Mouse (Mus musculus) thymus, adult 2 months (tissue): ENCODE results near the gene Elovl6.

Experiments
- CTCF ChIP-seq: fragments of 200-500 bp; IDR thresholded peaks from 2 replicates; pipeline ENCODE4 v1.5.1; 2012; ENCODE audit warnings: mild to moderate bottlenecking, control low read depth, low read length, moderate library complexity, borderline replicate concordance; ENCODE audit not compliant: control insufficient read depth, poor library complexity, insufficient read depth; ENCODE audit errors: extremely low read depth
- POLR2A ChIP-seq: fragments of 200-500 bp; IDR thresholded peaks from 2 replicates; pipeline ENCODE4 v1.6.1; 2012; ENCODE audit warnings: mild to moderate bottlenecking, low read length, control low read depth, moderate library complexity; ENCODE audit not compliant: control insufficient read depth, poor library complexity, insufficient read depth; ENCODE audit errors: extremely low read depth

DNA sequence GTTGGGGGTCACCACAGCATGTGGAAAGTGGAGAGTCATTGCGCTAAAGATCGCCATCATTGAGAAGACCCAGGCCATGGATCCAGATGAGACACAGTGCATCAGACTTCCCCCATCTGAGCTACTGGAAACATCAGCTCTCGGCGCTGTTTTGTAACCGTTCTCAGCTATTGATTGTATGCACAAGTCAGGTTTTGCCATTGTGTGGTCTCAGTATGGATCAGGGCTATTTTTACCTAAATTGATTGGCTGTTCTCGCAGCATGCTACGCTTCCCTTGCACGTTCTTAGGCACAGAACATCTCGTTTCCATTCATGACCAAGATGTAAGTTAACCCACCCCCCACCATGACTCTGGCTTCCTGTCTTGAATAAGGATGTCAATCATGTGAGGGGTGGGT, 27.9 kb downstream of the Elovl6 start:
- no peak for TF ChIP-seq CTCF
- TF ChIP-seq POLR2A = no peak
